Mouse (Mus musculus) heart, embryonic 12.5 days (tissue): ENCODE results near the gene Abcf2. TPM values are rescaled to one million over a fixed set of nuclear protein-coding genes. Genes with fewer than 3 reads are reported as not detected.

Experiments used
- ATAC-seq: fragments of 200-750 bp; cut with Nextera tagmentation; 2 replicates; pipeline ENCODE4 v1.8.0; 2017; ENCODE audit warnings: moderate TSS enrichment, moderate library complexity; ENCODE audit not compliant: insufficient number of reproducible peaks, low FRiP score
- H3K27ac ChIP-seq: fragments of 300-500 bp; sonication (generic); 2 replicates; pipeline ENCODE4 v1.5.1; 2016; ENCODE audit warnings: mild to moderate bottlenecking, moderate library complexity; ENCODE audit not compliant: poor library complexity, severe bottlenecking
- H3K27me3 ChIP-seq: fragments of 300-500 bp; sonication (generic); replicated peaks from 2 replicates; pipeline ENCODE4 v1.6.1; 2016; ENCODE audit warnings: mild to moderate bottlenecking, moderate library complexity
- H3K36me3 ChIP-seq: fragments of 300-500 bp; sonication (generic); 2 replicates; pipeline ENCODE4 v1.6.1; 2016; ENCODE audit warnings: mild to moderate bottlenecking, moderate library complexity
- H3K4me1 ChIP-seq: fragments of 300-500 bp; sonication (generic); replicated peaks from 2 replicates; pipeline ENCODE4 v1.6.1; 2016; ENCODE audit warnings: mild to moderate bottlenecking
- H3K4me2 ChIP-seq: fragments of 300-500 bp; sonication (generic); 2 replicates; pipeline ENCODE4 v1.6.1; 2016; ENCODE audit warnings: mild to moderate bottlenecking, moderate library complexity
- H3K4me3 ChIP-seq: fragments of 300-500 bp; sonication (generic); 2 replicates; pipeline ENCODE4 v1.5.1; 2016; ENCODE audit warnings: mild to moderate bottlenecking
- H3K9ac ChIP-seq: fragments of 300-500 bp; sonication (generic); 2 replicates; pipeline ENCODE4 v1.6.1; 2016; ENCODE audit warnings: mild to moderate bottlenecking, moderate library complexity
- H3K9me3 ChIP-seq: fragments of 300-500 bp; sonication (generic); replicated peaks from 2 replicates; pipeline ENCODE4 v1.6.1; 2016; ENCODE audit warnings: mild to moderate bottlenecking, moderate library complexity
- WGBS: fragments of 180-500 bp; shearing (Covaris S2); methylation state at CpG from one replicate; pipeline ENCODE4 v1.1.7; 2016; 5-methylcytosine and 5-hydroxymethylcytosine counted together
- microRNA counts: library from miRNA; unstranded; fragments of <30 nt; microRNA quantifications from one replicate; lab custom pipeline; 2017
- microRNA-seq: library from miRNA; unstranded; fragments of <30 nt; microRNA quantifications from one replicate; pipeline ENCODE4, GENCODE M21; 2017
- polyA plus RNA-seq: library from polyadenylated mRNA; unstranded; fragments of >200 nt; fragmentation: Nextera tagmentation; extraction: Ambion mirVana; gene quantifications from 2 replicates; pipeline ENCODE4 v1.2.1, GENCODE M21; 2016

Gene Abcf2
- polyA plus RNA-seq, 1 experiment from 2014 or later = 79.0 TPM

DNA sequence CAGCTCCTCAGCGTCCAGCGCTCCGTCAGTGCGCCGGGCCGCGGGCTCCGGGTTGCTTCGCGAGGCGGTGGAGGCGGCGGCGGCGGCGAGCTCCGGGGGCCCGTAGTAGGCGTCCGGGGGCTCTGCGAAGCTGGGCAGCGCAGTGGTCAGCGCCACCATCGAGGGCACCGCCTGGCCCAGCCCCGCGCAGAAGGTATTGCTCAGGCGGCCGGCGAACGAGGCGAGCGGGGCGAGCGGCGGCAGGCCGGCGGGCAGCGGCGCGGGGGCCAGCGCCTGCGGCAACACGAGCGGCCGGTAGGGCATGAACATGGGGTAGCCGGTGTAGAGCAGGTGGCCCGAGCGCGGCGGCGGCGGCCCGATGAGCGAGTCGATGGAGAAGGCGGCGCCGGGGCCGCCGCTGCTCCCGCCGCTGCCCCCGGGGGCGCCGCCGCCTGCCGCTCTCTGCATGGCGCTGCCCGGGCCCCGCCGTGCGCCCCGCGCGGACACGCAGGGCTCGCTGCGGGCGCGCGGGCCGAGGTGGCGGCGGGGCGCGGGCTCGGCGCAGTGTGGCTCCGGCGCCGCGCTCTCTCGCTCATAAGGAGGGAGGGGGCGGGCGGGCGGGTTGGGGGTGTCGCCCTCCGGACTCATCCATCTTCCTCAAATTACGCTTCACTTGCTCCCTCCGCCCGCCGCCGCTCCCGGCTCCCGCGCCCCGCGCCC is 50.9 kb downstream of the Abcf2 start:
- no peak for ATAC-seq
- Histone ChIP-seq H3K27me3 (peaks cover 96% of the 10 kb centered on the region), H3K27ac (no peak overlapping the region), H3K36me3 (no peaks in the 10 kb centered on the region), H3K9me3 (no peaks in the 10 kb centered on the region), H3K4me1 (peaks cover 15% of the 10 kb centered on the region), H3K4me2 (peak overlapping the region; percentile 90), H3K9ac (peak overlapping the region; percentile 66), H3K4me3 (peak overlapping the region; percentile 55)
- WGBS = 2% methylated on average over 93 of the region's 109 CpGs

DNA sequence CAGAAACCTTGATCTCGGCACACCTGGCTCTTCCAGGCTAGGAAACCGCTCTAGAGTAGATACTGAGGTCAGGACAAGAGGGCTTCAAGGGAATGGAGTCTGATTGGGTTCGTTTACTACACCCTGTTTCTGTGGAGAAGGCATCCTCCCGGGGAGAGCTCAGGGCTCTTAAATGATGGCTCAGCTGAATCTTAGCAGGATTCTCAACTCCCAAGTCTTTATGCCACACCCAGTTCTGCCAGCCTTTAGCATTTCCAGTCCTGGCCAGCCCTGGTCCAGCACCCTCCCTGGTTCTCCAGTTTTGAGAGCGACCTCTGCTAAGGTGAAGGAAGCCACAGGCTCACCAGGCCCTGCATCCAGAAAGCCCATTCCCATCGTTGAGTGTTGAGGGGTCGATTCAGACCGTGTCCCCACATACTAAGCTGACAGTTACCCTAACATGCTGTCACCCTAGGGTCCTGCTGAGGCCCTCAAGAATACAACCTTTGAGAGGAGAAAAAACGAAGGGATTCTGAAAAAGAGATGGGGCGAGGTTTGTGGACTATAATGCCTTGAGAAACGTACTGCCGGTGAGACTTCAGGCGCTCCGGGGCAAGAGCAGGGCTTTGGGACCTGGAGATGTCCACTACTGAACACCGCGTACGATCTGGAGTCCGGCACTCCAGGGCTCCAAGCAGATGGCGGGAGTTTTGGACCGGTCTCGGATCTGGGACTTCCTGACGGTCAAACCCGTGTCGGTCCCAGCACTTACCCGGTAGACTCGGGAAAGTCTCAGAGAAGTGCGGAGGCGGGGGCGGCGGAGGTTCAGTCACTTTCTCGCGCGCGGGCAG is 51.7 kb downstream of the Abcf2 start:
- H3K4me1 ChIP-seq = peaks cover 15% of the 10 kb centered on the region
- H3K9ac ChIP-seq = no peak overlapping the region; the same call in 1 of the 2 replicates
- 5% methylated on average over 34 of the region's 34 CpGs for WGBS
- H3K4me2 ChIP-seq = peak overlapping the region; percentile 90
- peak overlapping the region; percentile 55 for H3K4me3 ChIP-seq
- no peak overlapping the region for H3K27ac ChIP-seq
- no peaks in the 10 kb centered on the region for H3K36me3 ChIP-seq
- H3K9me3 ChIP-seq = no peaks in the 10 kb centered on the region
- no peak for ATAC-seq
- H3K27me3 ChIP-seq = peaks cover 94% of the 10 kb centered on the region

GRCm38 (mm10) chr5:24524522-24524921 is 52.7 kb downstream of the Abcf2 start:
- 12% methylated on average over 4 of the region's 4 CpGs for WGBS

DNA sequence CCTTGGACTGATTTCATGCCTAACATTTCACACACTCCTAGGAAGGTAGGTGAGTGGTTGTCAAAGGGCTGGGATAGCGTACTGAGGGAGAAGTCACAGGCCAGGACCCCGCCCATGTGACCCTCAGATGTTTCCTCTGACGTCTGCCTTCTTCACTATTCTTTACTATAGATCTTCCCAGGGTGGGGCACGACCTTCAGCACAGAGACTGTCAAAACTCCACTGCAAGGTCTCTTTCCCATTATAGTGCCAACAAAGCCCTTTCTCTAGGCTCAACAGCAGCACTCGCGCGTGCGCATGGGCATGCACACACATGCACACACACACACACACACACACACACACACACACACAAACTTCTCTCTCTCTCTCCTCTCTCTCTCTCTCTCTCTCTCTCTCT is 53.5 kb downstream of the Abcf2 start:
- no peaks in the 10 kb centered on the region for H3K36me3 ChIP-seq

More at GRCm38 (mm10) chr5:24524522-24524921, 52.7 kb downstream of the Abcf2 start:
- H3K9me3 ChIP-seq = no peaks in the 10 kb centered on the region
- H3K4me3 ChIP-seq = no peak overlapping the region
- ATAC-seq = no peak
- no peak overlapping the region for H3K4me2 ChIP-seq
- no peaks in the 10 kb centered on the region for H3K36me3 ChIP-seq
- H3K9ac ChIP-seq = no peak overlapping the region
- H3K27me3 ChIP-seq = peaks cover 96% of the 10 kb centered on the region
- H3K4me1 ChIP-seq = peaks cover 15% of the 10 kb centered on the region
- no peak overlapping the region for H3K27ac ChIP-seq

DNA sequence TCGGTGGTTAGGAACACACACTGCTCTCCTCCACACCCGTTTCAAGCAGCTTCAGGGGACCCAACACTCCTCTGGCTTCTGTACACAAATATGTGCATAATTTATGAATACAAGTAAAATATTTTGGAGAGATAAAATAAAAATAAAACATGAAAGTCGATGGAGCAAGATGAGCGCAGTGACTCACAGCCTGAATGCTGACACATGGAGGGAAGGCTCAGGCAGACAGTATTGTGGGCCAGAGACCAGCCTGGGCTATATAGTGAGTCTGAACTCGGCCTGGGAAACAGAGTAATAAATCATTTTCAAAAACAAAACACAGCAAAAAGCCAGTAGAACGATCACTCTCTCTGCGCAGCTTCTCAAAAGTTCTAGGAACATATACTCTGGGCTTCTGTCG is 55.9 kb downstream of the Abcf2 start:
- 62% methylated on average over 8 of the region's 8 CpGs for WGBS
- Histone ChIP-seq H3K36me3 (no peaks in the 10 kb centered on the region), H3K27me3 (peaks cover 88% of the 10 kb centered on the region), H3K9me3 (no peaks in the 10 kb centered on the region), H3K4me3 (no peak overlapping the region), H3K4me1 (peaks cover 6% of the 10 kb centered on the region), H3K4me2 (no peak overlapping the region), H3K27ac (no peak overlapping the region), H3K9ac (no peak overlapping the region)
- ATAC-seq = no peak

More for the DNA sequence above, 53.5 kb downstream of the Abcf2 start:
- Histone ChIP-seq H3K4me2 (no peak overlapping the region), H3K4me3 (no peak overlapping the region), H3K9me3 (no peaks in the 10 kb centered on the region), H3K27me3 (peaks cover 93% of the 10 kb centered on the region), H3K9ac (no peak overlapping the region), H3K4me1 (peaks cover 15% of the 10 kb centered on the region), H3K27ac (no peak overlapping the region)
- ATAC-seq = no peak
- WGBS = 64% methylated on average over 8 of the region's 8 CpGs

MicroRNAs within 50 kb of the gene (microRNA counts, 519-probe panel; counts per million panel counts)
- microRNA mmu-miR-671-3p (lab: Ali Mortazavi, UCI) (not detected), microRNA mmu-miR-671-5p (lab: Ali Mortazavi, UCI) (not detected)

Small RNA genes lying within 50 kb of the gene (microRNA-seq; reads per million reads assigned to microRNA genes)
- gene Mir671 = 477 reads per million, percentile 72 among the genes with 10 or more reads in this experiment

Other genes with a start within 250 kb of the Abcf2 start
- 38.2 and 40.5 TPM in 2 replicates for gene Kcnh2, start 225.9 kb downstream of the Abcf2 start, polyA plus RNA-seq
- gene Nos3, start 212.7 kb downstream of the Abcf2 start, polyA plus RNA-seq = 45.9 and 46.9 TPM in 2 replicates
- 1.4 and 2.6 TPM in 2 replicates for gene Atg9b, start 185.3 kb downstream of the Abcf2 start, polyA plus RNA-seq
- 52.7 and 57.4 TPM in 2 replicates for gene Abcb8, start 183.8 kb downstream of the Abcf2 start, polyA plus RNA-seq
- 0.09 and 0.19 TPM in 2 replicates for gene Asic3, start 164.1 kb downstream of the Abcf2 start, polyA plus RNA-seq
- 32.0 and 35.9 TPM in 2 replicates for gene Cdk5, start 153.9 kb downstream of the Abcf2 start, polyA plus RNA-seq
- 31.1 and 39.4 TPM in 2 replicates for gene Slc4a2, start 153.6 kb downstream of the Abcf2 start, polyA plus RNA-seq
- gene Fastk, start 132.2 kb downstream of the Abcf2 start, polyA plus RNA-seq = 172 and 175 TPM in 2 replicates
- 18.9 and 19.7 TPM in 2 replicates for gene Tmub1, start 129.6 kb downstream of the Abcf2 start, polyA plus RNA-seq
- 34.9 and 35.2 TPM in 2 replicates for gene Agap3, start 125.3 kb downstream of the Abcf2 start, polyA plus RNA-seq
- not detected in 2 replicates for gene Gbx1, start 50.3 kb downstream of the Abcf2 start, polyA plus RNA-seq
- 3.7 and 4.7 TPM in 2 replicates for gene Asb10, start 36.5 kb downstream of the Abcf2 start, polyA plus RNA-seq
- gene 4931409K22Rik, start 20.7 kb downstream of the Abcf2 start, polyA plus RNA-seq = not detected in 2 replicates
- 20.1 and 22.8 TPM in 2 replicates for gene Chpf2, start 9.3 kb upstream of the Abcf2 start, polyA plus RNA-seq
- 86.4 and 90.3 TPM in 2 replicates for gene Smarcd3, start 46.9 kb upstream of the Abcf2 start, polyA plus RNA-seq
- gene Nub1, start 108.1 kb upstream of the Abcf2 start, polyA plus RNA-seq = 29.5 and 31.9 TPM in 2 replicates
- 7.9 and 9.3 TPM in 2 replicates for gene Wdr86, start 153.3 kb upstream of the Abcf2 start, polyA plus RNA-seq
- 0.51 and 2.7 TPM in 2 replicates for gene Crygn, start 180.5 kb upstream of the Abcf2 start, polyA plus RNA-seq